In the genomic region with DNA sequence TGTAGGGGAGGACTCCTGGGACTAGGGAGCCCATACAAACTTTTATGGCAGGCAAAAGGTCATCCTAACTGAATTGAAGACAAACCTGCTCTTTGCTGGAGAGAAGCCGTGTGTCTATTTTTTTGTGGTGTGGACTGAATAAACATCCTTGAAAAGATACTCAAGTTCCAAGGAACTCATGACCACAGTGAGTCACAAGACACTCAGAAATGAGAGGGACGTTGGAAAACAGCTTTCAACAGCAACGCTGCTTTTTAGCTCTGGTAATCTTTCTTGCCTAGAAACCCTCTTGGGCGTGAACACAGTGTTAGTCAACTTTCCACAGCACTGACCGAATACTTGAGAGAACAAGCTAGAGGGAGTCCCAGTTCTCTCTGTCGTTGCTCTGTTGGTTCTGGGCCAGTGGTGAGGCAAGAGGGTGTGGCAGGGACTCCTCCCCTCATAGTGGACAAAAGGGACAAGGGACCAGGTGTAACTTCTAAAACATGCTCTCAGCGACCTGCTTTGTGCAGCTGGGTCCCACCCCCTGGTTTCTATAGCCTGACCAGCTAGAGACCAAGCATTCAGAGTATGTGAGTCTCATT, we compare ENCODE assay signal across 12 mouse cellular contexts. TPM values are rescaled to one million over a fixed set of nuclear protein-coding genes. Genes with fewer than 3 reads are reported as not detected.
DNase-seq lines count a peak whose midpoint lies in the region; ATAC-seq and TF ChIP-seq lines count a peak whose summit lies in the region.
"Had no signal": no experiment of that assay in that cellular context is flagged by ENCODE, and none has a peak within 500 bp of the region (broad histone marks: within the 10 kb centered on the region; RNA-seq: fewer than 3 reads in every experiment).

No protein-coding gene starts in this region.

- dilution Hi-C loops in CH12.LX (cut with MboI; ENCODE audit: extremely low pct_ligation_motif_present, extremely low pct_unique_long_range_greater_than_20kb, low sequenced_read_pairs), result no loop called here

- peaks cover 4 to 25% of the 10 kb centered on the region in 2 experiments for H3K4me1 ChIP-seq in CH12.LX (ENCODE audit: control insufficient read depth in 1 of 2, insufficient read depth in 2 of 2)
- no peaks in the 10 kb centered on the region for H3K4me1 ChIP-seq in midbrain, postnatal 0 days (ENCODE audit: insufficient read depth, low read length)
- H3K4me1 ChIP-seq: neural tube, embryonic 12.5 days had no signal

- no peak overlapping the region for H3K27ac ChIP-seq in CH12.LX (ENCODE audit: insufficient read depth, low read depth)
- no peak overlapping the region for H3K27ac ChIP-seq in midbrain, postnatal 0 days (ENCODE audit: low read depth, low read length)
- H3K27ac ChIP-seq: left cerebral cortex, adult 2 months; neural tube, embryonic 12.5 days had no signal

- H3K4me3 ChIP-seq in CH12.LX (replicated peaks in 1 of 3; ENCODE audit: low read depth in 2 of 3, low read length in 2 of 3, poor library complexity in 1 of 3), result no peak overlapping the region
- H3K4me3 ChIP-seq in midbrain, postnatal 0 days (ENCODE audit: low read depth, low read length), result no peak overlapping the region
- H3K4me3 ChIP-seq: left cerebral cortex, adult 2 months; neural tube, embryonic 12.5 days had no signal

- intact Hi-C loops in heart, postnatal 25 days (cut with DNase I), result no loop called here

- peak; percentile 53 for DNase-seq in gastrocnemius, adult 18-20 months (ENCODE audit: low spot score)
- DNase-seq in gastrocnemius, adult 8-10 months (ENCODE audit: low spot score in 2 of 2), result no peak
- DNase-seq in CH12.LX (ENCODE audit: extremely low read depth), result no peak
- peak; percentile 37 for DNase-seq in heart, postnatal 25 days (ENCODE audit: low spot score)
- peak; percentile 76 to 85 for DNase-seq in lung, postnatal 4 days
- DNase-seq in midbrain, postnatal 0 days (ENCODE audit: low spot score), result no peak
- no peak for DNase-seq in layer of hippocampus, adult 9-11 months
- DNase-seq: liver, postnatal 0 days; spleen, adult 18-20 months had no signal

- H3K9ac ChIP-seq in CH12.LX (ENCODE audit: insufficient read depth, low read depth), result no peak overlapping the region
- H3K9ac ChIP-seq in midbrain, postnatal 0 days (replicated peaks; ENCODE audit: low read length, poor library complexity, severe bottlenecking), result no peak overlapping the region
- H3K9ac ChIP-seq: liver, postnatal 0 days; neural tube, embryonic 12.5 days had no signal

- no peak for TF ChIP-seq EP300 in CH12.LX (IDR thresholded peaks at IDR 0.05; ENCODE audit: low read length)

- H3K4me2 ChIP-seq in CH12.LX (ENCODE audit: insufficient read depth, low read depth, poor library complexity, severe bottlenecking), result peak overlapping the region; percentile 12; the same call in 1 of the 2 replicates
- H3K4me2 ChIP-seq in midbrain, postnatal 0 days (ENCODE audit: low read depth, low read length, poor library complexity, severe bottlenecking), result no peak overlapping the region
- H3K4me2 ChIP-seq: neural tube, embryonic 12.5 days had no signal

- TF ChIP-seq POLR2A in CH12.LX (IDR thresholded peaks at IDR 0.05; ENCODE audit: low read depth, low read length), result no peak

- in situ Hi-C loops in CH12.LX (cut with MboI; ENCODE audit: low pct_ligation_motif_present, low pct_unique_long_range_greater_than_20kb, low sequenced_read_pairs), result no loop called here

- no peaks in the 10 kb centered on the region for H3K79me2 ChIP-seq in CH12.LX (replicated peaks; ENCODE audit: control insufficient read depth, extremely low read depth, insufficient read depth, poor library complexity, severe bottlenecking)

- no peaks in the 10 kb centered on the region for H3K36me3 ChIP-seq in CH12.LX (replicated peaks in 1 of 2; ENCODE audit: control insufficient read depth in 1 of 2, insufficient read depth in 1 of 2, low read length in 1 of 2)
- H3K36me3 ChIP-seq in midbrain, postnatal 0 days (ENCODE audit: insufficient read depth, low read length), result no peaks in the 10 kb centered on the region
- H3K36me3 ChIP-seq: neural tube, embryonic 12.5 days had no signal

- ATAC-seq in monocyte, adult 5-6 weeks (replicated peaks; ENCODE audit: insufficient number of reproducible peaks, low FRiP score, low TSS enrichment, poor library complexity, severe bottlenecking), result no peak
- no peak for ATAC-seq in midbrain, postnatal 0 days (ENCODE audit: low FRiP score)
- ATAC-seq: liver, postnatal 0 days had no signal

- 63% methylated on average over 7 of the region's 7 CpGs for WGBS in midbrain, postnatal 0 days

- H3K27me3 ChIP-seq in CH12.LX (replicated peaks), result no peaks in the 10 kb centered on the region
- H3K27me3 ChIP-seq in midbrain, postnatal 0 days (ENCODE audit: insufficient read depth, low read length), result no peaks in the 10 kb centered on the region
- H3K27me3 ChIP-seq: neural tube, embryonic 12.5 days had no signal

- H3K9me3 ChIP-seq in CH12.LX (replicated peaks; ENCODE audit: low read length), result no peaks in the 10 kb centered on the region
- no peaks in the 10 kb centered on the region for H3K9me3 ChIP-seq in midbrain, postnatal 0 days (ENCODE audit: low read length)
- H3K9me3 ChIP-seq: neural tube, embryonic 12.5 days had no signal

- no peak; the same call in 1 of the 2 replicates for TF ChIP-seq RAD21 in CH12.LX (IDR thresholded peaks at IDR 0.05; ENCODE audit: low read depth, low read length)

- TF ChIP-seq CTCF in CH12.LX (conservative IDR thresholded peaks at IDR 0.05 in 1 of 2, IDR thresholded peaks at IDR 0.05 in 1 of 2; ENCODE audit: low read depth in 2 of 2, low read length in 2 of 2), result no peak
- TF ChIP-seq CTCF in midbrain, postnatal 0 days (IDR thresholded peaks at IDR 0.05), result no peak

TF ChIP-seq in CH12.LX, 34 proteins besides CTCF, POLR2A, EP300 and RAD21:
- no peak for TF ChIP-seq PAX5 (IDR thresholded peaks at IDR 0.05; ENCODE audit: low read length)
- no peak; the same call in 1 of the 2 replicates for TF ChIP-seq TCF12 (IDR thresholded peaks at IDR 0.05; ENCODE audit: low read depth, low read length)
- no peak for TF ChIP-seq CHD1 (IDR thresholded peaks at IDR 0.05; ENCODE audit: low read depth, low read length)
- no peak for TF ChIP-seq MAFK (IDR thresholded peaks at IDR 0.05; ENCODE audit: insufficient replicate concordance, low read length)
- no peak for TF ChIP-seq ELF1 (IDR thresholded peaks at IDR 0.05; ENCODE audit: low read depth, low read length)
- no peak for TF ChIP-seq ZNF384 (IDR thresholded peaks at IDR 0.05; ENCODE audit: low read depth, low read length)
- no peak for TF ChIP-seq E2F4 (IDR thresholded peaks at IDR 0.05; ENCODE audit: insufficient replicate concordance, low read depth, low read length)
- no peak for TF ChIP-seq KAT2A (IDR thresholded peaks at IDR 0.05; ENCODE audit: insufficient replicate concordance, low read length)
- no peak for TF ChIP-seq ZC3H11A (IDR thresholded peaks at IDR 0.05; ENCODE audit: low read depth, low read length)
- no peak for TF ChIP-seq POLR2AphosphoS2 (IDR thresholded peaks at IDR 0.05; ENCODE audit: low read depth, low read length)
- TF ChIP-seq TBP (conservative IDR thresholded peaks at IDR 0.05; ENCODE audit: low read depth, low read length), result no peak
- TF ChIP-seq SIN3A (IDR thresholded peaks at IDR 0.05; ENCODE audit: low read length), result no peak
- no peak for TF ChIP-seq ZKSCAN1 (IDR thresholded peaks at IDR 0.05; ENCODE audit: borderline replicate concordance, low read depth, low read length)
- no peak for TF ChIP-seq IRF4 (IDR thresholded peaks at IDR 0.05; ENCODE audit: low read depth, low read length)
- TF ChIP-seq BHLHE40 (IDR thresholded peaks at IDR 0.05; ENCODE audit: low read depth, low read length), result no peak
- no peak for TF ChIP-seq NELFE (IDR thresholded peaks at IDR 0.05; ENCODE audit: low read depth, low read length)
- TF ChIP-seq HCFC1 (IDR thresholded peaks at IDR 0.05; ENCODE audit: low read depth, low read length), result no peak
- no peak for TF ChIP-seq NRF1 (IDR thresholded peaks at IDR 0.05; ENCODE audit: low read depth, low read length)
- TF ChIP-seq MEF2A (IDR thresholded peaks at IDR 0.05; ENCODE audit: borderline replicate concordance, low read depth, low read length), result no peak

RNA-seq across cellular contexts. Expression of gene Ezr, which starts 52.8 kb away (rescaled TPM):
- total RNA-seq in gastrocnemius, adult 18-20 months (2021), result 1 to 10 TPM; 1.1 to 2.4 TPM
- 1 to 10 TPM in 3 of 4 experiments, under 1 TPM in 1; 0.58 to 1.5 (median 1.3) TPM for total RNA-seq in gastrocnemius, adult 8-10 months (2022)
- 107 and 115 TPM in 2 replicates for total RNA-seq in CH12.LX (2012; rRNA removed)
- total RNA-seq in CH12.LX (2014; rRNA removed), result 123 and 139 TPM in 2 replicates
- polyA plus RNA-seq in CH12.LX (2012; ENCODE audit: insufficient read length, low read depth), result 207 and 290 TPM in 2 replicates
- 10 to 100 TPM; 39.3 to 43.6 TPM for total RNA-seq in heart, postnatal 25 days (2021)
- 389 to 480 TPM (median 421 TPM) in 3 replicates for total RNA-seq in monocyte, adult 5-6 weeks (2017)
- total RNA-seq in midbrain, postnatal 0 days (2014; rRNA removed), result 19.5 and 33.8 TPM in 2 replicates
- polyA plus RNA-seq in midbrain, postnatal 0 days (2015; fragmentation: Nextera tagmentation; extraction: Ambion mirVana), result 27.3 and 28.5 TPM in 2 replicates

Comparison
In these comparisons a context has a peak if more than half of its experiments do, and no peak if none do; other contexts are left out.
1. DNase-seq: peak in gastrocnemius, adult 18-20 months (single experiment), heart, postnatal 25 days (single experiment) and lung, postnatal 4 days (2 of 2); none in gastrocnemius, adult 8-10 months (0 of 2), CH12.LX (single experiment), midbrain, postnatal 0 days (single experiment) and layer of hippocampus, adult 9-11 months (single experiment).